Mouse (Mus musculus) brain, adult 2 months (tissue): Measurements from ENCODE around the gene Scamp5.
A peak's percentile ranks its signal among the peaks of the same experiment; 100 is the strongest.

Experiments used
- DNase-seq: peaks from one replicate; pipeline ENCODE4 v3.0.0; 2011; ENCODE audit warnings: low read depth, low spot score

Gene Scamp5

DNA sequence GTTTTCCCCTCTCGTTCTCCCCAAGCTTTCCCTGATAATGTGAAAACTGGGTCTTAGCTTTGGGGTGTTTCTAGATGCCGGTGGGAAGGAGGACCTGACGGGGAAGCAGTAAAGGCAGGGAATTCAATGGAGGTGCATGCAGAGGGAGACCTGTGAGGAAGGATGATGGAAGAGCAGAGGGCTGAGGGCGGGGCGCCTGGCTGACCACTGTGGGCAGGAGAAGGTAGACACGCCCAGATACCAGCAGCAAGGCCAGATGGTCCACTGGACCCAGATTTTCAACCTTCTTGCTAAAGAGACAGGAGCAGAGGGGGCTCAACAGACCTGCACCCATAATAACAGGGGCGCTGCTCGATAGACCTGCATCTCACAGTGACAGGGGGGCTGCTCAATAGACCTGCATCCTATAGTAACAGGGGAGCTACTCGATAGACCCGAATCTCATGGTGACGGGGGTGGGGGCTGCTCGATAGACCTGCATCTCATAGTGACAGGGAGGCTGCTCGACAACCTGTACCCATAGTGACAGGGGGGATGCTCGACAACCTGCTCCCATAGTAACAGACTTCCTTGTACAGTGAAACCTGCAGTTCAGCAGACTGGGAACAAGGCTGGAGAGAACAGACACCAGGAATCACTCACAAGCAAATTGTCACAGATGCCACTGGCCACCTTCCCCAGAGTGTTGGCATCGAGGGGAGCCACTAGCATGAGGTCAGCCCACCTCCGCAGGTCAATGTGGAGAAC, 48.2 kb downstream of the Scamp5 start:
- DNase-seq = no peak

- DNase-seq = peak; percentile 96
Observed at GRCm38 (mm10) chr9:57417341-57417740, 50.5 kb downstream of the Scamp5 start.

GRCm38 (mm10) chr9:57407120-57407905, 60.5 kb downstream of the Scamp5 start:
- no peak for DNase-seq

GRCm38 (mm10) chr9:57406395-57406794, 61.5 kb downstream of the Scamp5 start:
- no peak for DNase-seq

DNA sequence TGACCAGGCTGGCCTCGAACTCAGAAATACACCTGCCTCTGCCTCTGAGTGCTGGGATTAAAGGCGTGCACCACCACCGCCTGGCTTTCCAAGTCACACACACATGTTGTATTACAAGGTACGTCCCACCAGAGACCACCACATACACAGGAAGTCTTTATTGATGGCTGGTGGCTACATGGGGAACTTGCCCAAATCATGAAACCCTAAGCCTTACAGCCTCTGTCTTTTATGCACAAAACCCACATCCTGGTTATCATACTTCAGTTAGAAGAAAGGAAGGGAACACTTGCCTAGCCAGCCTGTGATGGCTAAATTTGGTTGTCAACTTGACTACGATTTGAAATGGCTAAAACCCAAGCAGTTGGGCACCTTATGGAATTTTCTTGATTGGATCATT, 63.8 kb downstream of the Scamp5 start:
- DNase-seq = no peak

GRCm38 (mm10) chr9:57402318-57403251, 65.3 kb downstream of the Scamp5 start:
- no peak for DNase-seq

DNA sequence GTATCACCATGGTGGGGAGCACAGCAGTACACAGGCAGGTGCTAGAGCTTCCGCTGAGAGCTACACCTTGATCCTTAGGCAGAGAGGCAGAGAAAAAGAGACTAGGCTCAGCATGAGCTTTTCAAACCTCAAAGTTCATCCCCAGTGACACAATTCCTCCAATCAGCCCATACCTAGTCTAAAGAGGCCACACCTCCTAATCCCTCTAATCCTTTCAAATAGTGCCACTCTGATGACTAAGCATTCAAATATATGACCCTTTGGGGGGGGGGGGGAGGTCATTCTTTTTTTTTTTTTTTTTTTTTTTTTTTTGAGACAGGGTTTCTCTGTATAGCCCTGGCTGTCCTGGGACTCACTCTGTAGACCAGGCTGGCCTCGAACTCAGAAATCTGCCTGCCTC, 69.1 kb downstream of the Scamp5 start:
- no peak for DNase-seq

DNA sequence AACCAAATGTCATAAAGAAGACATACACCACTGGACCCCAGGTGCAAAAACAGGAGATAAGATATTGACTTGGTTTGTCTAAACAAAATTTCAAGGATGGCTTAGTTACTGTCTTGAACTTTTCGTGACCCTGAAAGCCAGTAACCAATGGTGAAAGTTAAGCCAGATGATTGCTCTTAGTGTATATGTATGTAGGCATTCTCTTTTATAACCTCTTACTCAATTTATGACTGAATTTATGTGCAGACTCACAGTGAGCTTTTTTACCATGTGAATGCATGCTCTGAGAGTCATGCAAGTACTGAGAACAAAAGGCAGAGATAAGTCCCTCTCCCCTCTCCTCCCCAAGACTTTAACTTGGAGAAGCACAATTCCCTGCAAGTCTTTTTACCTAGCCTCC, 75.0 kb downstream of the Scamp5 start:
- DNase-seq = no peak
